Mouse (Mus musculus): Measurements from ENCODE around the gene Axin1.

Axin1 gene

DNA sequence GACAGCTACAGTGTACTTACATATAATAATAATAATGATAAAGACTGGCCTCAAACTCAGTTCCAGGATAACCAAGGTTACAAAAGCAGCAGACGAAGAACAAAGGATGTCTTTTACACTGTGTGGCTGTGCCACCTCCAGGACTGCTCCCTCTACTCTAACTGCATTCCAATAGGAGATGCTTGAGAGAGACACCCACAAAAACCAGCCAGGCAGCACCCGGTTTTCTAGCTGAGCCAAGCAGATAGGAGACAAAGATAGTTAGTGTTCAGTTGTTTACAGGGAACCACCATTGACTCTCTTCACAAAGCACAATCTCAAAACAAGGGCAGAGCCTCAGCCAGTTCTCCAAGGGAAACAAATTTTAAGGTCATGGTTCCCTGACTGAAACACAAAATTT, 101.1 kb downstream of the Axin1 start:
- DNase-seq (ENCODE audit: low spot score in 2 of 2): no peak

GRCm38 (mm10) chr17:26240120-26240790, 101.8 kb downstream of the Axin1 start:
- DNase-seq (ENCODE audit: low spot score in 2 of 2): no peak

DNA sequence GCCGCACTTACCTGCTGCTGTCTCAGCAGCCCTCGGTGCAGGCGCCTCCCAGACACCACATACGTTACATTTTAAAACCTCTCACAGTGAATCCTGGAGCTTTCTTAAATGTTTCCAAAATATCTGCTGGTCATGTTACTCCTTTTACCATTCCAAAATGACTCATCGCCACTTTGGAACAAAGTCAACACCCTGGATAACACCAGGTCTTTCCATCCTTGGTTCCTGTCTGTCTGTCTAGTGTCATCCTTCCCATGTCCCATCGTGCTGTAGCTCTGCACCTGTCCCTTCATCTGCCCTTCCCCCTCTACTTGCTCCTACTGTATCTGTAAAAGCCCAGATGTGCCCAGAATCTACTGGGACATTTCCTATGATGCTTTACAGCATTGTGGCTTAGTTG, 102.5 kb downstream of the Axin1 start:
- no peak for DNase-seq (ENCODE audit: low spot score in 2 of 2)

GRCm38 (mm10) chr17:26243471-26244100, 105.1 kb downstream of the Axin1 start:
- DNase-seq (ENCODE audit: low spot score in 2 of 2): peak; percentile 43 to 48

DNA sequence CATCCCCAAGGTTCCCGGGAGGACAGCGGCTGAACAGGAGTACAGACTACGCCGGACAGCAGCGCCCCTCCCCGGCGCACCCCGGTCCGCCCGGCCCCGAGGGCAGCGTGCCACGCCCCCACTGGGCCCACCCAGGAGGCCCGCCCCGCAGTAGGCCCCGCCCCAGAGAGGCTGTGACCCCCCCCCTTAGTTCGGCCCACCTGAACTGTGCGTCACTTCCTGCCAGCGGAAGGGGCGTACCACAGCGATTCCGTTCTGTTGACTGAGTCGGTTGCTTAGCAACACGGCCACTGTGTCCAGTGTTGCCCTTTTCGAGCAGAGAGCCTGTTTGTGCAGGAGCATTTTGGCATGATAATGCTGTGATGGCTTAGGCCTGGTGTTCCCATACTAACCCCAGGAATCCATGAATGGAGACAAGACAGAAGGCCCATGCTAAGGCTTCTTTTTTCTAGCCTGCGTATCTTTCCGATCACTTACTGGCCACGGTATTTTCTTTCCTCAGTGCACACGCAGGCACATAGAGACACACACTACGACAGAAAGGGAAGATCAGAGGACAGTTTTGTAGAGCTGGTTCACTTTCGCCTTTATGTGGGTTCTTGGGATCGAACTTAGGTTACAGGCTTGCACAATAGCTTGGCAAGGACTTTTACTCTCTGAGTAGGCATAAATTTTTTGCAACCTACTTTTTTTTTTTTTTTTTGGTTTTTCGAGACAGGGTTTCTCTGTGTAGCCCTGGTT, 105.8 kb downstream of the Axin1 start, which contains the start of gene Fam234a:
Gene Fam234a (minus strand): TSS at position 142 of the 741 bp plus-strand sequence.
- DNase-seq (ENCODE audit: low spot score in 2 of 2): peak; percentile 82 to 91

Data from thymus, postnatal 10 days (tissue).